Mouse (Mus musculus) adrenal gland, postnatal 36 days (tissue): ENCODE results near the gene Adamts2. TPM values are rescaled to one million over a fixed set of nuclear protein-coding genes. Genes with fewer than 3 reads are reported as not detected.

ENCODE experiments used
- DNase-seq, 2 experiments: peaks; one replicate each; pipeline ENCODE4 v3.0.0; 2021; ENCODE audit warnings: mixed read lengths in 1 of 2
- total RNA-seq, 2 experiments: library from RNA; stranded (reverse); gene quantifications; 2 replicates each; pipeline ENCODE4 v1.2.3; 2021

Adamts2 gene
- total RNA-seq, 2 experiments from 2014 or later, result 6.4 to 13.1 TPM

DNA sequence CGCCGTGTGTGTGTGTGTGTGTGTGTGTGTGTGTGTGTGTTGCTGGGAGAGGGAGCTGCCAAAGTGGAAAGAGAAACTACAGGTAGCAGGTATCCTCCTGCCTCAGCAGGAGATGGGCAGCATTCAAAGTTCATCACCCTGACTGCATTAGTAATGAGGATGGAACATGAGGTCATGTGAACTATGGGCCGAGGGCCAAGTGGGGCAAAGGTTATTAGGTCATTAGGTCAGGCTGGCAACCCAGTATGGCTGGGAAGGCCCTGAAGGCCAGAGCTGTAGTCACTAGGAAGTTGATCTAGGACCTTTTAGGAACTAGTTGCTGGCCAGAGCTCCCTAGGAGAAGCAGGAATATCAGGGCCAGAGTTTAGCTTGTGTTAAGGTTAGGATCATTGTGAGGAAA is 131.3 kb downstream of the Adamts2 start:
- peak; percentile 17 to 32 for DNase-seq

- DNase-seq, result no peak
Measured at GRCm38 (mm10) chr11:50734129-50734528, 132.2 kb downstream of the Adamts2 start.

GRCm38 (mm10) chr11:50736548-50736947 is 134.7 kb downstream of the Adamts2 start:
- DNase-seq, result no peak

- no peak for DNase-seq
Measured at GRCm38 (mm10) chr11:50738436-50738835, 136.6 kb downstream of the Adamts2 start.

DNA sequence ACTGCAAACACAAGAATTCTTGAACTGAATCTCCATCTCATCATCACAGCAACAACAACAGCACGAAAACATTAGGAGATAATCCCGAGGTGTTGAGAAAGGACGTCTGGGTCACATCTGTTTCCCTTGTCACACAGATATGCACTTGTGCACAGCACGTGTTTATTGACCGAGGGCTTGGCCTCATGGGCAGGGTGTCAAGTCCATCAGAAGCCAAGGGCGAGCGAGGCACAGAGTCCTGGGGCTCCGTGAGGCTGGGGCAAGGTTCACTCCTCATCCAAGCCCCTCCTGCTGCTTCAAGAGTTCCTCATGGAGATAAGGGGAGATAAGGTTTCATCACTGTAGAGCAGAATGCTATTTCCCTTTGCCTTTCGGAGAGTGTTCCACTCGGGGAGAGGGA is 137.6 kb downstream of the Adamts2 start:
- DNase-seq, result peak in 1 of 2 experiments; percentile 15

GRCm38 (mm10) chr11:50742146-50742545 is 140.3 kb downstream of the Adamts2 start:
- no peak for DNase-seq

DNA sequence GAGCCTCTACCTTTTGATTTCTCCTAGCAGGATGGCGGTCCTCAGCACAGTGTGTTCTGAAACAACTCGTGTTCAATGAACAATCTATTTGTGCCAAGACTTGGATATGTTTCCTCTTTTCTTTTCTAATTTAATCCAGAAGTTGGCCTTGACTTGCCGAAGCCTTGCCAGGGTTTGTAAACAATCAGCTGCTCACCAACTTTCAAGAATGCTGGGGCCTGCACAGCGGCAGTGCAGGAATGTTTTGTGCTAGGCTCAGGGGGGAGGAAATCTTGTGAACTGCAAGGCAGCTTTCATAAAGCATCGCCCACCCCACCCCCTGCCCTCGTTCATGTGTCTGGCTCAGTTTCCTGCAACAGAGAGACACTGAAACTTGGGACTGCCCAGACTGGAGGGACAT is 143.1 kb downstream of the Adamts2 start:
- DNase-seq, result peak; percentile 10 to 35

DNA sequence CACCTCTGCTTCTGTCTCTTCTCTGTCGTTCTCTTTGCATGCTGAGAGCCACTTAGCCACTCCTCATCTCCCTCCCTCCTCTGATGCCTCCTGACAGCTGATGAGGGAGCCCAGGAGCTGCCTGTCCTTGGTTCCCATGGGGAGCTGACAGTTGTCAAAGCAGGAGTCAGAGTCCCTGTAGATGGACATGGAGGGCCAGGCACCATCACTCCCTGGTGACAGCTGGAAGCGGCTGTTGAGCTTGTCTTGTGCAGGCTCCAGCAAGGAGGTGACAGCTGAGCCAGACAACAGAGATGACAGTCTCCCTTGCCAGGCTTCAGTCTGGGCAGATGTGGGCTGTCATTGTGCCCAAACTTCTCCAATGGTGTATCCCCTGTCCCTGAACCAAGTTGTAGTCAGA is 144.6 kb downstream of the Adamts2 start:
- no peak for DNase-seq

GRCm38 (mm10) chr11:50750983-50751585 is 149.2 kb downstream of the Adamts2 start:
- no peak for DNase-seq

DNA sequence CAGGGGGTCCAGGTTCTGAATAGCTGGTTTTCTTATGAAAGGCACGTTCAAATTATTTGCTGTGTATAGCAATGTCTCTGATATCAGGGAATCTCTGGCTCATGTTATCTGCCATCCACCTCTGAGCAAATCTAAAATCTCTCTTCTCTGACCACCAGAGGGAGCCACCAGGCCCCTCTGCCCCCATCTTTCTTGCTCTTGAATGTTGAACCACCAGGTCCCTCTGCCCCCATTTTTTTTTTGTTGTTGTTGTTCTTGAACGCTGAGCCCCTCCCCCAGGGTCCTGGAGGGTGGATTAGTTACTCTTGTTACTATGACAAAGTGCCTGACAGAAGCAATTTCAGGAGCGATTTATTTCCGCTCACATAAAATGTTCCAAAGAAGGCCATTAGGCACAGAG is 155.9 kb downstream of the Adamts2 start:
- peak in 1 of 2 experiments; percentile 25 for DNase-seq

- DNase-seq, result no peak
Measured at GRCm38 (mm10) chr11:50766461-50766860, 164.6 kb downstream of the Adamts2 start.

- DNase-seq, result peak; percentile 62 to 71
Measured at GRCm38 (mm10) chr11:50767039-50767438, 165.2 kb downstream of the Adamts2 start.

- peak; percentile 89 to 91 for DNase-seq
Measured at GRCm38 (mm10) chr11:50768995-50769749, 167.3 kb downstream of the Adamts2 start.

- no peak for DNase-seq
Measured at GRCm38 (mm10) chr11:50771006-50771405, 169.1 kb downstream of the Adamts2 start.

DNA sequence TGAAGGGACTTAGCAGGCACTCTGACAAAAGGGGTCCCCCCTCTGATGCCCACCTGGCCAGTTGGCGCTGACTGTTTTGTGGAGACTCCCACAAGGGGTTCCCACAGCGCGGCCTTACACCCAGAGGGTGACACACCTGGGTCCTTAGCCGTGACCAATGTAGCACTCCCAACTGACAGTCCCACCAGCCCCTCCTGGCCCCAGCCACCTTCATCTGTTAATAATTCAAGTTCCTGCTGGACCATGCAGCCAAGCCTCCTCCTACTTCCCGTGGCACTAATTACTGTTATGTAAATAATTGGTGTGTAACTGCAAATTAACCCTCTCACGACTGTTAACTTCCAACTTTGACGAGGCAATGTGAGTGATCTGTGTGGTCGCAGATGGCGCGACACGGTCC is 195.8 kb downstream of the Adamts2 start:
- no peak for DNase-seq

DNA sequence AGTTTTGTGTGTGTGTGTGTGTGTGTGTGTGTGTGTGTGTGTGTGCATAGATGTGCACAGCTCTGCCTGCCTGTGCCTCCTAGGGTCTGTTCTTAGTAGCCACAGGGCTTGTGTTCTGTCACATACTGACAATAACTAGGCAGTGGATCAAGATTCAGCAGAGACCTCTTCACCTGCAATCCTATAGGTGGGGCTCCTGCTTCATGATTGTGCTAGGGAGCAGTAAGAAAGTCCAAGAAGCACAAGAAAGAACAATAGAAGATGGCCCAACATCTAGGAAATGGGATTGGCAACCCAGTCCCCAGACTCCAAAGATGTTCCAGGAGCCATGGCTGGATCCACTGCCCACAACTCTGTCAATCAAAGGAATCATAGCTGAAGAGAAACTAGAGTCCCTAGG is 197.0 kb downstream of the Adamts2 start:
- no peak for DNase-seq

- no peak for DNase-seq
Measured at GRCm38 (mm10) chr11:50814233-50814632, 212.3 kb downstream of the Adamts2 start.

DNA sequence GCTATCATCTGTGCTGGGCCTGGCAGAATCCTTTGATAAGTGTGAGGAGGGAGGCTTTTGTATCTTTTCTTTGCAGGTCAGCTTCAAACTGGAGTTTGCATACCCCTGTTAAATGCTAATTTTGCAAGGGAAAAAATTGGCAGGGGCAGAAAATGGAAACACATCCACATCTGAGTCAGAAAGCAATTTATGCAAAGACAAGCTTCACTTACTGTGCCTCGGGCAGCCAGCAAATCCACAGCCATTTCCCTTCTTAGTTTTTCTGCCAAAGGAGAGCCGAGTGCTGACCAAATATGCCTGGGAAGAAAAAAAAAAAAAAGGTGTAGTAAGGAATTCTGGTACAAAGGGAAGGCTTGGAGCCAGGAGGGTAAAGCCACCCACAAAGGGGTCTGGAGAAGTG is 224.3 kb downstream of the Adamts2 start:
- DNase-seq, result no peak

GRCm38 (mm10) chr11:50827010-50827953 is 225.4 kb downstream of the Adamts2 start, which contains the start of gene Zfp354c:
Zfp354c (minus strand) TSS chr11:50827724.
- DNase-seq, result peak; percentile 88 to 91

GRCm38 (mm10) chr11:50835727-50836126 is 233.8 kb downstream of the Adamts2 start:
- DNase-seq, result no peak

GRCm38 (mm10) chr11:50841023-50841735 is 239.3 kb downstream of the Adamts2 start, which contains the start of gene Zfp879:
Zfp879 (minus strand) TSS chr11:50841552.
- DNase-seq, result peak; percentile 91 to 94

DNA sequence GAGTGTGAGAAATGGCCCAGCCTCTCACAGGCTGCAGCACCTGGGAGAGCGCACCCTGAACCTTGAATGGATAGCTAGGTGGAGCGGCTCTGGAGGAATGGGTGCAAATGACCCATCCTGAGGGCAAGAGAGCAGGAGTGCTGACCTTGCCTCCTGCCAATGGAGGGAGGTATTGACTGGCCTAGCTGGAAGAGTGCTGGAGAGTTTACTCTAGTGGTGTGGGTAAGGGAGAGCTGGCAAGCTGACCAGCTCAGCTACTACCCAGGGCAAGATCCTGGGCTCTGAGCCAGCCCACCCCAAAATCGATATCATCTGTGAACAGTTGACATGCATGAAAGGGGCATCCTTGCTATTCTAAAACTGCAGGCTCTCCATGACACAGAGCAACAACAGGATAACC is 244.1 kb downstream of the Adamts2 start:
- DNase-seq, result peak in 1 of 2 experiments; percentile 19
